Mouse (Mus musculus): Measurements from ENCODE around the gene Prr3.
A peak's percentile ranks its signal among the peaks of the same experiment; 100 is the strongest.
"Not testable (repeated sequence)": the region's sequence is repeated elsewhere in the genome, so short reads cannot be mapped to it uniquely, and the experiment has no call there.

Prr3 gene

GRCm38 (mm10) chr17:35979401-35980362 lies at the start of gene Prr3, which contains the start of gene Gnl1:
Prr3 (minus strand) TSS chr17:35980236.
Gnl1 (plus strand) TSS chr17:35979851.
- peak; percentile 94 for DNase-seq

DNA sequence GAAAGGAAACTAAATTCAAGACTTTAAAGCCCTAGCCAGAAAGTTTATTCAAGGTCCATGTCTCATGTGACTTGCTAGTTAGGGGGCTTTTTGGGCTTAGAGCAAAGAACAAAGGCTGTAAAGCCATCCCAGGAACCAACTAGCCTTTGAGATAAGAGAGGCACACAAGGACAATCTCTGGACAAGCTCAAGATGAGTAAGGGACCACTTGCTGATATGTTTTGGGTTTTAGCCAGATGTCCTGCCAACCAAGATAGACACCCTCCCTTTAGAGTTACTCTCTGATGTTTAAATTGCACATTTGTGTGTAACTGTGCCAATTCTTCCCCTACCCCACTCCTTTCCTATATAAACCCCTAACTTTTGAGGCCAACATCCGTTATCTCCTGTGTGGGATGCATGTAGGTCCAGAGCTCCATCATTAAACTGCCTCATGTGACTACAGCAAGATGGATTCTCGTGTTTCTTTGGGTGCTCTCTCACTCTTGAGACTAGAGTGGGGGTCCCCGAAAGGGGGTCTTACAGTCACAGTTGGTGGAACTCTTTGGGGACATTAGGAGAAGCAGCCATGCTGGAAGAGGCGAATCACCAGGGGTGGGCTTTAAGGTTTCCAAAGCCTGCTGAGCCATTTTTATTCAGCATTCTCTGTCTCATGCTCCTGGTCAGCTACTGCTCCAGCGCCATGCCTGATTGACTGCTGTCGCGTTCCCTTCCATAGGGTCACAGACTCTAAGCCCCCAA lies 49.0 kb upstream of the Prr3 start:
- DNase-seq = no peak

GRCm38 (mm10) chr17:36027663-36028062 lies 47.6 kb upstream of the Prr3 start:
- no peak for DNase-seq

DNA sequence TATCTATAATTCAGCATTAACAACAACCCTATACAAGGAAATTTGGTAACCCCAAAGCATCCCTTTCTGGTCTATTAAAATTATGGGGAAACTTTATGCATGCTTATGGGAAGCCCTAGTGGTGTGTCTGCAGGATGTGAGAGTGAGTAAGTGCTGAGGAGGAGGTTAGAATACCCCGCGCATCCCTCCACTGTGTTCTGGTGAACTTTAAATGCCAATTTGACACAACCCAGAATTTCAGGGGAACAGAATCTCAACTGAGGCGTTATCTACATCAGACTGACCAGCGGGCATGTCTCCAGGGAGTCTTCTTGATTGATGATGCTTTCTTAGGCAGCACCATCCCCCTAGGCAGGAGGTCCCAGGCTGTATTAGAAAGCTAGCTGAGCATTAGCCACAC lies 45.9 kb upstream of the Prr3 start:
- no peak for DNase-seq

GRCm38 (mm10) chr17:36025197-36025596 lies 45.2 kb upstream of the Prr3 start:
- DNase-seq = no peak

- peak; percentile 43 for DNase-seq
Observed at GRCm38 (mm10) chr17:36023710-36024654, 43.9 kb upstream of the Prr3 start.

DNA sequence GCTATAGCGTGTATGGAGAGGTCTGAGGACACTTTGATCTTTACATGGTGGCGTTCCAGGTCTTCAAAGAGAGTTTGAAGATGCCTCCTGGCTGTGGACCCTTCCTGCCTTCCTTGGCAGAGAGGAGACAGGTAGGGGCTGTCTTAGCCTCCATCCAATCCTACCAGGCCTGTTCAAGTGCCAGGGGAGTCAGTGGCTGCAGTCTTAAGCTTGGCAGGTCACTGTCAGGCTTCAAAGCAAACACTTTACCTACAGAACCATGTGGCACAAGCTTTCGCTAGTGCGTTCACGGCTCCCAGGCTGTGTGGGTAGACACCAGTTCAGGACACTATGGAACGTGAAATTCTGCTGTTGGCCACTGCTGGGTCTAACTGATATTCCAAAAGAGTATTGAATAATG lies 42.9 kb upstream of the Prr3 start:
- DNase-seq = no peak

DNA sequence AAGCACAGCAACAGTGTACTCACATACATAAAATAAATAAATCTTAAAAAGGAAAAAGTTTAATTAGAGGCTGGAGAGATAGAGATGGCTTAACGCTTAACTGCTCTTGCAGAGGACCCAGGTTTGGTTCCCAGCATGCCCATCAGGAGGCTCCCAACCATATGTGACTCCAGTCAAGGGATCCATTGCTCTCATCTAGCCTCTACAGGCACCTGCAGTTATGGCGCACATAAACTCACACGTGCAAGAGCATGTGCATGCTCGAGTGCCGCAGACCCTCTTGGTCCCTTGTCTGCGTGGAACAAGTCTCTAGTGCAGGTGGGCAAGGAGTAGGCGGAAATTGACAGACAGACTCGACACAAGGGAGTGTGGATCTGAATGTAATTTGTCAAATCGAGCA lies 42.1 kb upstream of the Prr3 start:
- no peak for DNase-seq

GRCm38 (mm10) chr17:36021309-36021708 lies 41.3 kb upstream of the Prr3 start:
- DNase-seq = no peak

GRCm38 (mm10) chr17:36020191-36021073 lies 40.4 kb upstream of the Prr3 start, which contains the start of gene H2-T24:
H2-T24 (minus strand) TSS chr17:36020560.
- peak; percentile 88 for DNase-seq

- DNase-seq = no peak
Observed at GRCm38 (mm10) chr17:36019519-36019918, 39.5 kb upstream of the Prr3 start.

- DNase-seq = peak; percentile 65
Observed at GRCm38 (mm10) chr17:36018979-36019378, 38.9 kb upstream of the Prr3 start.

GRCm38 (mm10) chr17:36017046-36017445 lies 37.0 kb upstream of the Prr3 start:
- DNase-seq = no peak

- no peak for DNase-seq
Observed at GRCm38 (mm10) chr17:36014977-36015376, 34.9 kb upstream of the Prr3 start.

GRCm38 (mm10) chr17:36004409-36004808 lies 24.4 kb upstream of the Prr3 start:
- DNase-seq = not testable (repeated sequence)

- DNase-seq = no peak
Observed at GRCm38 (mm10) chr17:36003331-36003730, 23.3 kb upstream of the Prr3 start.

GRCm38 (mm10) chr17:36001966-36002365 lies 21.9 kb upstream of the Prr3 start:
- no peak for DNase-seq

DNA sequence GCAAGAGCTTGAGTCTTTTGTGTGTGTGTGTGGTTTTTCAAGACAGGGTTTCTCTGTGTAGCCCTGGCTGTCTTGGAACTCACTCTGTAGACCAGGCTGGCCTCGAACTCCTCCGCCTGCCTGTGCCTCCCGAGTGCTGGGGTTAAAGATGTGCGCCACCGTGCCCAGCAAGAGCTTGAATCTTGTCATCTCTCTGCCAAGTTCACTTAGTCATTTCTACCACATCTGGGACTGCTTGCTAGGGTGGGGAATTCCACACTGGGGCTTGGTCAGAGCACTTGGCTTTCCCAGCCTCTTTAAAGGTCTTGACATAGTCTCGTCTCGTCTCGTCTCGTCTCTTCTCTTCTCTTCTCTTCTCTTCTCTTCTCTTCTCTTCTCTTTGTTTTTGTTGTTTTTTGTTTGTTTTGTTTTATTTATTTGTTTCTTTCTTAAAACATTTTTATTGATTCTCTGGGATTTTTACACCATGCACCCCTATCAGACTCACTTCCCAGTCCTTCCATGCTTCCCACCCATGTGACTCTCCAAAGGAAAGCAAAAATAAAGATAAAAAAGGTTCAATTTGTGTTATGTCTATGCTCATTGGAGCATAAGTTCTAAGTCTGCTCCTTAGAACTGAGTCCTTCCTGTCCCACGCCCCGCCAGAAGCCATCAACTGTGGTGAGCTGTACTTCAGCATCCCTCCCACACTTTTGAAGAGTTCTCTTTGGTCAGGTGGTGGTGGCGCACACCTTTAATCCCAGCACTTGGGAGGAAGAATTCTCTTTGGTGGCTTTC lies 21.3 kb upstream of the Prr3 start:
- DNase-seq = no peak

- no peak for DNase-seq
Observed at GRCm38 (mm10) chr17:36000349-36000748, 20.3 kb upstream of the Prr3 start.

GRCm38 (mm10) chr17:35999356-35999755 lies 19.3 kb upstream of the Prr3 start:
- DNase-seq = no peak

Measured in kidney, postnatal 14 days (tissue).